Mouse (Mus musculus) stomach, embryonic 14.5 days (tissue): ENCODE measurements around the gene Gns. TPM values are rescaled to one million over a fixed set of nuclear protein-coding genes. Genes with fewer than 3 reads are reported as not detected.

Experiments used
- ATAC-seq: fragments of 200-750 bp; cut with Nextera tagmentation; 2 replicates; pipeline ENCODE4 v1.8.0; 2017; ENCODE audit warnings: low read depth, moderate TSS enrichment; ENCODE audit not compliant: insufficient number of reproducible peaks, insufficient read depth, low FRiP score
- H3K27ac ChIP-seq: fragments of 300-500 bp; sonication (generic); 2 replicates; pipeline ENCODE4 v1.5.1; 2014; ENCODE audit warnings: mild to moderate bottlenecking, low read length, moderate library complexity, mixed read lengths
- H3K27me3 ChIP-seq: fragments of 300-500 bp; sonication (generic); 2 replicates; pipeline ENCODE4 v1.6.1; 2014; ENCODE audit warnings: low read length, control low read depth, mixed read lengths; ENCODE audit not compliant: control insufficient read depth, insufficient read depth
- H3K36me3 ChIP-seq: fragments of 300-500 bp; sonication (generic); 2 replicates; pipeline ENCODE4 v1.6.1; 2014; ENCODE audit warnings: mild to moderate bottlenecking, control low read depth, low read length, moderate library complexity, mixed read lengths; ENCODE audit not compliant: control insufficient read depth, insufficient read depth
- H3K4me1 ChIP-seq: fragments of 300-500 bp; sonication (generic); 2 replicates; pipeline ENCODE4 v1.6.1; 2014; ENCODE audit warnings: low read length, control low read depth, mixed read lengths; ENCODE audit not compliant: control insufficient read depth, insufficient read depth
- H3K4me2 ChIP-seq: fragments of 300-500 bp; sonication (generic); replicated peaks from 2 replicates; pipeline ENCODE4 v1.6.1; 2014; ENCODE audit warnings: low read depth, low read length, control low read depth
- H3K4me3 ChIP-seq: fragments of 300-500 bp; sonication (generic); 2 replicates; pipeline ENCODE4 v1.5.1; 2014; ENCODE audit warnings: low read depth, low read length, control low read depth
- H3K9ac ChIP-seq: fragments of 300-500 bp; sonication (generic); replicated peaks from 2 replicates; pipeline ENCODE4 v1.6.1; 2014; ENCODE audit warnings: low read depth, mild to moderate bottlenecking, control low read depth, low read length, moderate library complexity, mixed read lengths
- H3K9me3 ChIP-seq: fragments of 300-500 bp; sonication (generic); 2 replicates; pipeline ENCODE4 v1.6.1; 2016; ENCODE audit warnings: low read depth, low read length, control low read depth; ENCODE audit not compliant: control insufficient read depth
- WGBS: fragments of 180-500 bp; shearing (Covaris S2); extraction: QIAGEN DNeasy Blood & Tissue Kit; methylation state at CpG from one replicate; pipeline ENCODE4 v1.1.7; 2014; 5-methylcytosine and 5-hydroxymethylcytosine counted together
- polyA plus RNA-seq: library from polyadenylated mRNA; unstranded; fragments of >200 nt; fragmentation: Nextera tagmentation; extraction: Ambion mirVana; gene quantifications from 2 replicates; pipeline ENCODE4 v1.2.1, GENCODE M21; 2014

The Gns gene
- polyA plus RNA-seq, 1 experiment from 2014 or later = 53.7 TPM

GRCm38 (mm10) chr10:121385695-121386094, 20.8 kb downstream of the Gns start:
- Histone ChIP-seq H3K4me3 (no peak overlapping the region), H3K27me3 (no peaks in the 10 kb centered on the region), H3K4me2 (no peak overlapping the region), H3K9me3 (no peaks in the 10 kb centered on the region), H3K9ac (no peak overlapping the region), H3K36me3 (peaks cover 52% of the 10 kb centered on the region), H3K27ac (no peak overlapping the region), H3K4me1 (0 out of 2 replicates have a peak, but pooled peaks cover 5% of the 10 kb centered on the region)
- 72% methylated on average over 6 of the region's 6 CpGs for WGBS
- no peak for ATAC-seq

GRCm38 (mm10) chr10:121386347-121386746, 21.5 kb downstream of the Gns start:
- WGBS = 59% methylated on average over 9 of the region's 9 CpGs
- H3K36me3 ChIP-seq = peaks cover 53% of the 10 kb centered on the region
- H3K27ac ChIP-seq = no peak overlapping the region; the same call in 1 of the 2 replicates
- no peak for ATAC-seq
- no peak overlapping the region for H3K4me2 ChIP-seq
- no peaks in the 10 kb centered on the region for H3K27me3 ChIP-seq
- H3K4me1 ChIP-seq = 0 out of 2 replicates have a peak, but pooled peaks cover 5% of the 10 kb centered on the region
- H3K9me3 ChIP-seq = no peaks in the 10 kb centered on the region
- H3K9ac ChIP-seq = no peak overlapping the region
- H3K4me3 ChIP-seq = no peak overlapping the region

GRCm38 (mm10) chr10:121390602-121391001, 25.7 kb downstream of the Gns start:
- Histone ChIP-seq H3K9me3 (no peaks in the 10 kb centered on the region), H3K4me3 (no peak overlapping the region), H3K27me3 (no peaks in the 10 kb centered on the region), H3K27ac (no peak overlapping the region), H3K4me1 (peaks cover 5% of the 10 kb centered on the region; the same call in 1 of the 2 replicates), H3K4me2 (no peak overlapping the region), H3K9ac (no peak overlapping the region), H3K36me3 (peaks cover 58% of the 10 kb centered on the region)
- ATAC-seq = no peak
- WGBS = 72% methylated on average over 10 of the region's 10 CpGs

GRCm38 (mm10) chr10:121391901-121392300, 27.0 kb downstream of the Gns start:
- H3K4me2 ChIP-seq = no peak overlapping the region
- no peak overlapping the region for H3K27ac ChIP-seq
- no peaks in the 10 kb centered on the region; the same call in 1 of the 2 replicates for H3K4me1 ChIP-seq
- no peak overlapping the region for H3K9ac ChIP-seq
- WGBS = 93% methylated on average over 8 of the region's 8 CpGs
- H3K4me3 ChIP-seq = no peak overlapping the region
- H3K36me3 ChIP-seq = peaks cover 66% of the 10 kb centered on the region
- H3K27me3 ChIP-seq = no peaks in the 10 kb centered on the region
- ATAC-seq = no peak
- no peaks in the 10 kb centered on the region for H3K9me3 ChIP-seq

- Histone ChIP-seq H3K4me1 (no peaks in the 10 kb centered on the region; the same call in 1 of the 2 replicates), H3K36me3 (peaks cover 51% of the 10 kb centered on the region), H3K9me3 (no peaks in the 10 kb centered on the region), H3K9ac (no peak overlapping the region), H3K27me3 (no peaks in the 10 kb centered on the region), H3K4me3 (no peak overlapping the region), H3K4me2 (no peak overlapping the region), H3K27ac (no peak overlapping the region)
- ATAC-seq = no peak
- WGBS = 52% methylated on average over 6 of the region's 6 CpGs
Observed at GRCm38 (mm10) chr10:121394270-121394669, 29.4 kb downstream of the Gns start.

GRCm38 (mm10) chr10:121394789-121395325, 30.0 kb downstream of the Gns start:
- H3K27ac ChIP-seq = no peak overlapping the region
- no peak overlapping the region for H3K4me2 ChIP-seq
- no peaks in the 10 kb centered on the region for H3K27me3 ChIP-seq
- H3K9ac ChIP-seq = no peak overlapping the region
- ATAC-seq = no peak
- no peak overlapping the region for H3K4me3 ChIP-seq
- peaks cover 46% of the 10 kb centered on the region for H3K36me3 ChIP-seq
- 71% methylated on average over 18 of the region's 18 CpGs for WGBS
- no peaks in the 10 kb centered on the region; the same call in 1 of the 2 replicates for H3K4me1 ChIP-seq
- H3K9me3 ChIP-seq = no peaks in the 10 kb centered on the region

GRCm38 (mm10) chr10:121395542-121396176, 30.8 kb downstream of the Gns start:
- H3K4me3 ChIP-seq = no peak overlapping the region
- H3K9ac ChIP-seq = no peak overlapping the region
- no peak overlapping the region for H3K27ac ChIP-seq
- H3K4me2 ChIP-seq = no peak overlapping the region
- no peaks in the 10 kb centered on the region; the same call in 1 of the 2 replicates for H3K4me1 ChIP-seq
- no peaks in the 10 kb centered on the region for H3K9me3 ChIP-seq
- no peaks in the 10 kb centered on the region for H3K27me3 ChIP-seq
- H3K36me3 ChIP-seq = peaks cover 38% of the 10 kb centered on the region
- no peak for ATAC-seq
- 78% methylated on average over 20 of the region's 20 CpGs for WGBS

- no peak for ATAC-seq
- 88% methylated on average over 7 of the region's 7 CpGs for WGBS
Observed at GRCm38 (mm10) chr10:121398599-121398998, 33.7 kb downstream of the Gns start.

More at GRCm38 (mm10) chr10:121398599-121398998, 33.7 kb downstream of the Gns start:
- Histone ChIP-seq H3K9ac (no peak overlapping the region), H3K4me3 (no peak overlapping the region), H3K36me3 (peaks cover 19% of the 10 kb centered on the region), H3K27ac (no peak overlapping the region), H3K9me3 (no peaks in the 10 kb centered on the region), H3K4me1 (no peaks in the 10 kb centered on the region; the same call in 1 of the 2 replicates), H3K4me2 (no peak overlapping the region), H3K27me3 (no peaks in the 10 kb centered on the region)
